Mouse (Mus musculus) megakaryocyte, embryonic 14.5 days (primary cell): ENCODE data around the gene Unc50.

Source experiments
- FLI1 ChIP-seq: IDR thresholded peaks from 2 replicates; pipeline ENCODE4 v1.6.1; 2012; ENCODE audit warnings: low read length, inconsistent platforms, mixed read lengths
- GATA1 ChIP-seq: IDR thresholded peaks from 3 replicates; pipeline ENCODE4 v1.6.1; 2012; ENCODE audit warnings: mixed read lengths, low read length, inconsistent platforms, borderline replicate concordance

DNA sequence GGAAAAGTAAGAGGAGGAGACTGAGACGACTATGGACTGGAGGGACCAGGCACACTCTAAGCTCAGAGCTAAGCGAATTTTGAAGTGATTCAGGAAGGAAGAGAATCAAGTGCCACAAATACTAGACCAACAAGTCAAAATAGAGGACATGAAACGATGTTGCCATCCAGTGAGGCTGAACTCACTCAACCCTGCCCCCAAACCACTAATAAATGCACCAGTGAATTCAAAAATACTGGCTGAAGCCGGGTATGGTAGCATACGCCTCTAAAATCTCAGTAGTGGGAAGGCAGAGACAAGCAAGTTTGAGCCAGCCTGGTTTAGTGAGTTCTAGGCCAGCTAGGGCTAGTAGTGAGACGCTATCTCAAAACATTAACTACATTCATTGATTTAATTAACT is 50.8 kb downstream of the Unc50 start:
- no peak for TF ChIP-seq GATA1
- no peak for TF ChIP-seq FLI1
